Mouse (Mus musculus) heart, postnatal 36 days (tissue): ENCODE measurements around the gene Rnf103. TPM values are rescaled to one million over a fixed set of nuclear protein-coding genes. Genes with fewer than 3 reads are reported as not detected.
"Not testable (repeated sequence)": the region's sequence is repeated elsewhere in the genome, so short reads cannot be mapped to it uniquely, and the experiment has no call there.

Experiments used
- DNase-seq, 2 experiments: peaks; one replicate each; pipeline ENCODE4 v3.0.0; 2021 to 2022
- intact Hi-C: fragments of 180-260 bp; cut with DNase I; formaldehyde crosslinking; loops from one replicate; pipeline ENCODE4 v1.15.1; 2025
- total RNA-seq, 2 experiments: library from RNA; stranded (reverse); gene quantifications; 2 replicates each; pipeline ENCODE4 v1.2.3; 2021

Rnf103 gene
- 10 to 100 TPM; 26.1 to 27.0 TPM for total RNA-seq

GRCm38 (mm10) chr6:71493675-71494340, at the start of gene Rnf103:
Gene Rnf103, plus strand, starts transcription at chr6:71493894.
- DNase-seq, result peak; percentile 92 to 93
- intact Hi-C loops, result loop anchor here (1.0 to 5.0 kb wide), 4 partner anchors 49 to 222 kb away; partner anchors contain the start of genes Chmp3, Kdm3a and Krcc1

GRCm38 (mm10) chr6:71444756-71445155, 48.9 kb upstream of the Rnf103 start:
- DNase-seq, result no peak
- intact Hi-C loops, result loop anchor here (5.0 kb wide), 2 partner anchors 378 to 463 kb away; partner anchors contain the start of genes Polr1a and Ptcd3

DNA sequence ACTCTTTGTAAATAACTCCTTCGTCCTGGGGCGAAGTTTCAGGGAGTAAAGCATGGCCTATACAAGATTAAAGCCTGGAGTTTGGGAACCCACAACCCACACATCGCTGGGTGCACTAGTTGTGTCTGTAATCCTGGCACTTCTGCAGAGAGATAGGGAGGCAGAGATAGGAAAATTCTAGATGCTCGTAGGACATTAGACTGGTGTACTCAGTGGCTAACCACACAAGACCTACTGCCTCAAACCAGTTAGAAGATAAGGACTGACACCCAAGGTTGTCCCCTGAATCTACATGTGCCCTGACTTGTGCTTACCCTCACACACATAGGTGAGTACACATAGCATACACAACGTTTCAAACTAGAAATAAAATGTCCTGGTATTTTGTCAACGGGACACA, 48.1 kb upstream of the Rnf103 start:
- no peak for DNase-seq
- intact Hi-C loops, result no loop called here

DNA sequence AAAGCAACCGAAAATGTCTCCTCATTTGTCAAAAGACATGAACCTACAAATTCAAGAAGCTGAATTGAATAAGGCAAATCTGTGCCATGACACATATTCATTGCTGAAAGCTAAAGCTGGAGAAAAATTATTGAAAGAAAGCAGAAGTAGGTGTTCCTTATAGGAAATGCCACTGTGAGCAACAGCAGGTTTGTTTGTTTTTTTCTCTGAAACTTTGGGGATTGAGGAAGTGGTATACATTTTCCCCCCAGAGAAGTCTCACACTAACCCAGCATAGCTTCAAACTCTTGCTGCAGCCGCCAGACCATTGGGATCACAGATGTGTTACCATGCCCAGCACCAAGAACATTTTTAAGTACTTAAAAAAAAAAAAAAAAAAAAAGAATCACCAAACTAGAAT, 40.9 kb upstream of the Rnf103 start:
- intact Hi-C loops, result no loop called here

DNA sequence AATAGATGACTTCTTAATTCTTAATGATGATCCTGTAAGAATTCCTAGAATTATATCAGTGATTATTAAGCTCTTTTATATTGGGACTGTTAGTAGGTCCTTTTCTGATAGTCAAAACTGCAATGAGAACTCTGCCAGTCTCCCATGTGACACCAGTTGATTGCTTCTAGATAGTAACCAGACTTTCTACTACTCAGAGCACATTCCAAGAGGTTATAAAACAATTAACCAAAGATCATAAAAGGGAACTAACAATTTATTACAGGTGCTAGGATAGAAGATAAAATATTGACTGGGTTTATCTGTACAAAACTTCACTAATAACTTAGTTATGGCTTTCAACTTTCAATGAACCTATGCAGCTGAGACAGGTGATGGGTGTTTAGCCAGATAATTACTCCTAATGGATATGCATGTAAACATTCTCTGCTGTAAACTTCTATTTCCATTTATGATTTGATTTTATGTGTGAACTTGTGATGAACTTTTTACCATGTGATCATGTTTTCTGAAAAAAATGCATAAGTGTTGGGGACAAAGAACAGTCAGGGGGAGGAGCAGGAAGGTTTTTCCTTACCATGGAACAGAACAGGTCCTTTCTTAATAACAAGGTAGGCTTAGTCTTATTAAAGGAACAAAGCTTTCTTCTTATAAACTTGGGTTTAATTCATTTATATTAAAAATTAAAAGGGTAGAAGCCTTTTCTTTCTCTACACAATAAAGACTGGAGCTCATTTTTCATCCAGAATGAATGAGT, 39.5 kb upstream of the Rnf103 start:
- intact Hi-C loops, DNase-seq: not testable (repeated sequence)

More for the DNA sequence above, 40.9 kb upstream of the Rnf103 start:
- DNase-seq, result no peak

GRCm38 (mm10) chr6:71457956-71458608, 35.6 kb upstream of the Rnf103 start:
- intact Hi-C loops, result no loop called here

DNA sequence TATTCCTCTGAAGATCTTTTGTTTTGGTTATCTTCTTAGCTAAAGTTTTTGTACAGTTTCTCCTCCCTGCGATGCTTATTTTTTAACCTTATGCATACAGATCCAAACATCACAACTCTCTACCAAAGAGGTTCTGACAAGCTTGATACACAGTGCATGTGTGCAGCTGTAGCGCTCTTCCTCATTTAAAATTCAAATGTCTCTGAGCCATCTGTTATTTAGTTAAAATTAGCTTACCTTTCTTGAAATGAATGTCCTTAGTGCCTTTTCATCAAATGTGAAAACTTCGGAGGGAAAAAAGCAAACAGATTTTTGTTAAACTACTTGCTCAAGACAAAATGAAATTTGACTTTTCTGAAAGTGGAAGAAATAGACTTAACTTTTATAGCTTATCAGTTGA, 28.5 kb upstream of the Rnf103 start:
- intact Hi-C loops, result no loop called here
- no peak for DNase-seq

More at GRCm38 (mm10) chr6:71457956-71458608, 35.6 kb upstream of the Rnf103 start:
- DNase-seq, result no peak

GRCm38 (mm10) chr6:71467766-71468165, 25.9 kb upstream of the Rnf103 start:
- intact Hi-C loops, result no loop called here
- DNase-seq, result no peak

DNA sequence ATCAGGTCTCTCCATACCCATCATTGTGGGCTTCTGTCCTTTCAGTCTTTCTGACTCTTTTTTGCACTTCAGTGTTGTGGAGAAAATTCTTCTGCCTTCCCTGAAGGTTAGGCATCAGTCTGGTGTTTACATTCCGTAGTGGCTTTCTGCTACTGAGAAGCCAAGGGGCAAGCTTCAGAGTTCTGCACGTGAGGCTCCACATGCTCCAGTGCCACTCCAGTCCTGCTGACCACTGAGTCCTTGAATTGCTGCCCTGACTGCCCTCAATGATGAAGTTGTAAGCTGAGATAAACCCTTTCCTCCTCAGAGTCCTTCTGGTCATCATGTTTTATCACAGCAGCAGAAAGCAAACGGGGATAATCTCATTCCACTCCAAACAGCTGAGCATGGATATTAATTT, 24.4 kb upstream of the Rnf103 start:
- DNase-seq, result no peak
- intact Hi-C loops, result no loop called here

DNA sequence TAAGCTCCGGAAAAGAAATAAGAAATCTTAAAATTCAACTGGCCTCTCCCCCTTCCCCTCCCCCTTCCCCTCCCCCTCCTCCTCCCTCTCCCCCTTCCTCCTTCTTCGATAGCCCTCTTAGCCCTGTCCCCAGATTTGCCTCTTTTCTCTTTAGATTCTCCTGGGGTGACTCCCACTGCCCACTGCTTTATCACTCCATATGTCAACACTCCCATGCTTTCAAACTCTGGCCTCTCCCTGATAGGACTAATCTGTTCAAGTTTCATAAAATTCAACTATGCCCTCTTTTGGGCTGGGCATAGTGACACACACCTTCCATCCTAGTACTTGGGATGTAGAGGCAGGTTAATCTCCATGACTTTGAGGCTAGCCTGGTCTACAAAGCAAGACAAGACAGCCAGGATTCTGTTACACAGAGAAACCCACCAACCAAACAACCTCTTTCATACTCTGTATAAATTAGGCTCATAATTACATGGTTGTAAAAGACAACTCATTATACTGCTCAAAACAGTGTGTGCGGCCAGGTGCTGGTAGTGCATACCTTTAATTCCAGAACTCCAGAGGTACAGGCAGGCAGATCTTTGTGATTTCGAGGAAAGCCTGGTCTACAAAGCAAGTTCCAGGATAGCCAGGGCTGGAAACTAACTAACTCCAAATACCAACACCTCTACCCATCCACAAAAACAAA, 21.7 kb upstream of the Rnf103 start:
- intact Hi-C loops, result no loop called here
- no peak for DNase-seq

DNA sequence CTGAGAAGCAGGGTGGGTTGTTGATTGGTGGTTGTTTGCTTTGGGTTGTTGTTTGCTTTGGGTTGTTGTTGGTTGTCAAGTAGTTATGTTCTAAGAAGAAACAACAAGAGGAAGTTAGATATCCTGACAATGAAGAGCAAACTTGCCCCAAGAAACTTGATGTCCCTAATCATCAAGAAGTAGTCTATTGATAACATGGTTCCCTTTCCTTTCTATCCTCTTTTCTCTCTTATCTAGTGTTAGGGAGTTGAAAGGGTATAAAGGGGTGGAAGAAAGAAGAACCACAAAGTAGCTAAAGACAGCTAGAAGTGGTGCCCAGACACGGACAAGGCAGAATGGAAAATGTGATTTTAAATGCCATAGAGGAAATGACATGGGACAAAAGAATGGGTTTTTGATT, 20.9 kb upstream of the Rnf103 start:
- intact Hi-C loops, result no loop called here
- DNase-seq, result no peak

DNA sequence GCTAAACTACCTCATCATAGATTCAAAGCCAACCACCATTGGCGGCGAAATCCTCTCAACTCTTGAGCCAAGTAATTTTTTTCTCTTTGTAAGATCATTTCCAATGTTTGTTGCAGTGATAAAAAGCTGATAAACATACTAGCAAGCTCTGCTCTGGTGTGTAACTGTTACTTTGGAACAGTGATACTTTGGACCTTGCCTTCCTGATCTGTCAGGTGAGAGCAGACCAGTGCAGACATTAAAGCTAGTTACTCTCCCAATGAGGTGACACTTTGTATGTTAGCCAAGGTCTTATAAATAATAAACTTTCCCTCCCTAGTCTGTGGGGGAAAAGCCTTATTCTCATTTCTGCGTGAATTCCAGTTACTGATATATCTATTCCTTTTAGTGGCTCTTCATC, 18.1 kb upstream of the Rnf103 start:
- DNase-seq, result no peak
- intact Hi-C loops, result no loop called here

DNA sequence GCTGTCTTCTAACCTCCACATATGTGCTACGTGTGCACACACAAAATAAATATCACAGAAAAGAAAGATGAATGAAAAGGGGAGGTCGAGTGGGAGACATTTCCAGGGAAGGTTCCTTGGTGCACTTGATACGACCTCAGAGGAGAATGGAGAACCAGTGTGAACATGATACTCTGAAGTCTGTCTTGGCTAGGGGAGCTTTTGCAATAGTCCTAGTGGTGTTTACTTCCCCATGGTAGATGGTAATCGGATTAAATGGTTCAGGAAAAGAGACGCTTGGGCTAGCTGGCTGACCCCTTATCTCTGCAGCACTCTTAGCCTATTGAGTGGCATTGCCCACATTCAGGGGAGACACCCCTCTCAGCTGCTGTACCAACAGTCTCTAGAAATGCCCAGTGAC, 16.9 kb upstream of the Rnf103 start:
- no peak for DNase-seq
- intact Hi-C loops, result no loop called here

DNA sequence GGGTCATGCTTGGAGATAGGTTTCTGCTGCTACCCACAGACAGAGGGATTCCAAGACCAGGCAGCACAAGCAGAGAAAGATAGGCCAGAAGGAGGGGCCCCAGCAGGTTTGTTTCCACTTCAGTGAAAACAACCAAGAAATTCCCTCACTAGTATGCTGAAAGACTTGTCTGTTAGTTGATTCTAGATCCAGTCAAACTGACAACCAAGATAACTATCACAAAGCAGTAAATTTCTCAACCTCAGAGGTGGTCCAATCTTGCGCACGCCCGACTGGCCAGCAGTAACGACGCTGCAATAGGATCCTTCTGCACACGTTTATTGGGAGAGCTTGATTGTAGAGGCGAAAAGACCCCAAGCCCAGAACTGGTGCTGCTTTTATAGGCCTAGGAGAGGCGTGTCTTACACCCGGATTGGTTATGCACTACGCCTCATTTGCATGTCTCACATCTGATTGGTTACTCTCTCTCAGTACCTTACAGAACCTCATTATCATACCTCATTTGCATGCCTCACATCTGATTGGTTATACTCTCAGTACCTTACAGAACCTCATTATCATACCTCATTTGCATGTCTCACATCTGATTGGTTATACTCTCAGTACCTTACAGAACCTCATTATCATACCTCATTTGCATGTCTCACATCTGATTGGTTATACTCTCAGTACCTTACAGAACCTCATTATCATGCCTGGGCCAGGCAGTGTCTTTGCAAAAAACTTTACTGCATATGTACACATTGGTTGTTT, 14.7 kb upstream of the Rnf103 start:
- intact Hi-C loops, DNase-seq: not testable (repeated sequence)

DNA sequence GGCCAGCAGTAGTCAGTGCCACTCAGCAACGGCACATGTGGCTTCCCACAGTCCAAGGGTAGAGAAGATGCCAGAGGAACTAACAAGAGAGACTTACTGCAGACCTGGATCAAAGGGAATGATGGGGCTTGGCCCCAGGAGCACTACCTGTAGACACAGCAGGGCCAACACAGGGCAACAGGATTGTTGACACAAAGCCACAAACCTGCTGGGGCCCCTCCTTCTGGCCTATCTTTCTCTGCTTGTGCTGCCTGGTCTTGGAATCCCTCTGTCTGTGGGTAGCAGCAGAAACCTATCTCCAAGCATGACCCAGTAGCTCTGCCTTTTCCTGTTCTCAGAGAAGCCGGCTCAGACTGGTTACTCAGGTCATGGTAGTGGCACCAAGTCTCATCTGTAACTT, 14.1 kb upstream of the Rnf103 start:
- intact Hi-C loops, DNase-seq: not testable (repeated sequence)

- intact Hi-C loops, result no loop called here
- no peak for DNase-seq
Measured at GRCm38 (mm10) chr6:71480136-71480535, 13.6 kb upstream of the Rnf103 start.

DNA sequence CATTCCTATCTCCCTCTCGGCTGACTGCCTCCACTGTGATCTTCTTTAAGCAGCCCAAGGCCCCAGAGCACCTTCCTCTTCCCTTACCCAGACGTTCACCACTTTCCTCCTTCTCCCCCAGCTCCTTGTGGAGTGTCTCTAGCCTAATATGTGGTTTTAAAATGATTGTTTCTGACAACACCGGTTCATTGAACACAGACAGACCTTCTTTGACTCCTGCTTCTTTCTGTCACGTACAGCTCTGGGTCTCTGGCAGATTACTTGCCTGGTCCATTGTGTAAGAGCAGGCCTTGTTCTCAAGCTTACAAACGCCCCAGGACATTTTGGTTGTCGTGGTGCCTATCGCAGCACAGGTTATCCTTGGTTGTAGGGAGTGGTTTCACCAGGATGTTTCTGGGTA, 12.6 kb upstream of the Rnf103 start:
- intact Hi-C loops, result no loop called here

GRCm38 (mm10) chr6:71485246-71485645, 8.4 kb upstream of the Rnf103 start:
- DNase-seq, result no peak
- intact Hi-C loops, result no loop called here

More for the DNA sequence above, 12.6 kb upstream of the Rnf103 start:
- no peak for DNase-seq

GRCm38 (mm10) chr6:71486226-71486625, 7.5 kb upstream of the Rnf103 start:
- intact Hi-C loops, result no loop called here
- no peak for DNase-seq

GRCm38 (mm10) chr6:71486867-71487266, 6.8 kb upstream of the Rnf103 start:
- intact Hi-C loops, result no loop called here
- DNase-seq, result no peak
